Mouse (Mus musculus) heart, embryonic 13.5 days (tissue): ENCODE data around the gene 4930402F06Rik. TPM values are rescaled to one million over a fixed set of nuclear protein-coding genes. Genes with fewer than 3 reads are reported as not detected.

Experiments
- ATAC-seq: fragments of 200-750 bp; cut with Nextera tagmentation; 2 replicates; pipeline ENCODE4 v1.8.0; 2017; ENCODE audit warnings: moderate TSS enrichment; ENCODE audit not compliant: insufficient number of reproducible peaks, low FRiP score, low TSS enrichment; ENCODE audit errors: extremely low read depth
- H3K27ac ChIP-seq: fragments of 300-500 bp; sonication (generic); replicated peaks from 2 replicates; pipeline ENCODE4 v1.5.1; 2015; ENCODE audit warnings: moderate library complexity, mild to moderate bottlenecking, inconsistent platforms
- H3K27me3 ChIP-seq: fragments of 300-500 bp; sonication (generic); replicated peaks from 2 replicates; pipeline ENCODE4 v1.6.1; 2015; ENCODE audit warnings: mild to moderate bottlenecking, inconsistent platforms
- H3K36me3 ChIP-seq: fragments of 300-500 bp; sonication (generic); 2 replicates; pipeline ENCODE4 v1.6.1; 2015; ENCODE audit warnings: mild to moderate bottlenecking, inconsistent platforms
- H3K4me1 ChIP-seq: fragments of 300-500 bp; sonication (generic); 2 replicates; pipeline ENCODE4 v1.6.1; 2015; ENCODE audit warnings: inconsistent platforms
- H3K4me2 ChIP-seq: fragments of 300-500 bp; sonication (generic); 2 replicates; pipeline ENCODE4 v1.6.1; 2015; ENCODE audit warnings: inconsistent platforms, mild to moderate bottlenecking, moderate library complexity
- H3K4me3 ChIP-seq: fragments of 300-500 bp; sonication (generic); 2 replicates; pipeline ENCODE4 v1.5.1; 2015; ENCODE audit warnings: moderate library complexity, mild to moderate bottlenecking, inconsistent platforms
- H3K9ac ChIP-seq: fragments of 300-500 bp; sonication (generic); 2 replicates; pipeline ENCODE4 v1.6.1; 2015; ENCODE audit warnings: inconsistent platforms, mild to moderate bottlenecking, moderate library complexity
- H3K9me3 ChIP-seq: fragments of 300-500 bp; sonication (generic); 2 replicates; pipeline ENCODE4 v1.6.1; 2016; ENCODE audit warnings: inconsistent platforms
- WGBS: fragments of 180-500 bp; shearing (Covaris S2); methylation state at CpG from one replicate; pipeline ENCODE4 v1.1.7; 2015; ENCODE audit warnings: mixed read lengths; 5-methylcytosine and 5-hydroxymethylcytosine counted together
- polyA plus RNA-seq: library from polyadenylated mRNA; unstranded; fragments of >200 nt; fragmentation: Nextera tagmentation; extraction: Ambion mirVana; gene quantifications from 2 replicates; pipeline ENCODE4 v1.2.1, GENCODE M21; 2015

Gene 4930402F06Rik
- polyA plus RNA-seq, 1 experiment from 2014 or later: not detected

DNA sequence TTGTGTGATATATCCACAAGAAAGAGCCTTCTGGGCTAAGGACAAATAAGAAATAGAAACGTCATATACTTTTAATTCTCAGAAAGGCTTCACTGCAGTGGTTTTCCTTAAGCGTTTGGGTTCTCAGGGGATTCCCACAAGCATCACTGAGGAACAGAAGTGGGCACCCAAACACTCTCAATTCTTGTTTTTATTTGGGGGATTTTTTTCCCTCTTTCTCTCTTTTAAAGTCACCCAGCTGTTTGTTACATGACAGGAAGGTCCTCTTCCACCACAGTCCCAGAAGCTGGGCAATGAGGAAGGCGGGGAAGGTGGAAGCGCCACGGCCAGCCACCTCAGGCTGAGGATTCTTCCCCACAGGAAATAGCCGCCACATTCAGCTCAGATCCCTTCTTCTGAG is 19.5 kb upstream of the 4930402F06Rik start:
- peak overlapping the region; percentile 9; the same call in 1 of the 2 replicates for H3K27ac ChIP-seq

DNA sequence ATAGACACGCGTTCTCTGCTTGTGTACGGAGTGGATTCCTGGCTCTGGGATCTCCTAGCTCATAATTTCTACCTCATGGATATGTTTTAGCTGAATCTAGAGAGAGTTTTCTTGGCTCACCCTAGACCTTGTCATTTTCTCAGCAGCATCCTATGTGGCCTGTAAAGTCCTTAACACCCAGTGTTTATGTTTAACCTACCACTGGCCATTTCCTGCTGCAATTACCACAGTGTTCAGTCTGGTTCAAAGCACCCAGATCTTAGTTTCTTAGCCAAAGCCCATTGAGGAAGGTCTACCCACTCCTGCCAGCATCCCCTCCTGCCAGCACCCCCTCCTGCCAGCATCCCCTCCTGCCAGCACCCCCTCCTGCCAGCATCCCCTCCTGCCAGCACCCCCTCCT is 15.8 kb upstream of the 4930402F06Rik start:
- no peak overlapping the region for H3K4me3 ChIP-seq
- 91% methylated on average over 3 of the region's 3 CpGs for WGBS
- no peak for ATAC-seq
- H3K27me3 ChIP-seq: no peaks in the 10 kb centered on the region
- peaks cover 28% of the 10 kb centered on the region for H3K36me3 ChIP-seq
- peaks cover 37% of the 10 kb centered on the region for H3K4me1 ChIP-seq
- H3K27ac ChIP-seq: no peak overlapping the region
- H3K9me3 ChIP-seq: 0 out of 2 replicates have a peak, but pooled peaks cover 3% of the 10 kb centered on the region
- no peak overlapping the region for H3K4me2 ChIP-seq
- H3K9ac ChIP-seq: no peak overlapping the region

More for the DNA sequence above, 19.5 kb upstream of the 4930402F06Rik start:
- H3K27me3 ChIP-seq: no peaks in the 10 kb centered on the region
- H3K4me3 ChIP-seq: no peak overlapping the region
- H3K9ac ChIP-seq: no peak overlapping the region
- H3K36me3 ChIP-seq: peaks cover 35% of the 10 kb centered on the region
- H3K9me3 ChIP-seq: peaks cover 12% of the 10 kb centered on the region
- peaks cover 24% of the 10 kb centered on the region for H3K4me1 ChIP-seq
- ATAC-seq: no peak
- 68% methylated on average over 6 of the region's 6 CpGs for WGBS
- no peak overlapping the region for H3K4me2 ChIP-seq

- Histone ChIP-seq H3K27me3 (no peaks in the 10 kb centered on the region), H3K4me2 (no peak overlapping the region), H3K4me3 (no peak overlapping the region), H3K9me3 (0 out of 2 replicates have a peak, but pooled peaks cover 3% of the 10 kb centered on the region), H3K27ac (no peak overlapping the region), H3K4me1 (peaks cover 33% of the 10 kb centered on the region), H3K36me3 (peaks cover 34% of the 10 kb centered on the region), H3K9ac (no peak overlapping the region)
- 74% methylated on average over 2 of the region's 2 CpGs for WGBS
- no peak for ATAC-seq
These were observed 15.3 kb upstream of the 4930402F06Rik start for GRCm38 (mm10) chr2:35412246-35412645.

GRCm38 (mm10) chr2:35411640-35412190 is 14.7 kb upstream of the 4930402F06Rik start:
- ATAC-seq: no peak
- H3K27ac ChIP-seq: no peak overlapping the region
- H3K27me3 ChIP-seq: no peaks in the 10 kb centered on the region
- H3K4me1 ChIP-seq: peaks cover 29% of the 10 kb centered on the region
- 59% methylated on average over 10 of the region's 10 CpGs for WGBS
- 0 out of 2 replicates have a peak, but pooled peaks cover 3% of the 10 kb centered on the region for H3K9me3 ChIP-seq
- H3K4me3 ChIP-seq: no peak overlapping the region
- H3K4me2 ChIP-seq: no peak overlapping the region
- peaks cover 39% of the 10 kb centered on the region for H3K36me3 ChIP-seq
- no peak overlapping the region for H3K9ac ChIP-seq

GRCm38 (mm10) chr2:35409466-35409865 is 12.5 kb upstream of the 4930402F06Rik start:
- no peak for ATAC-seq
- WGBS: 78% methylated on average over 6 of the region's 6 CpGs
- H3K4me2 ChIP-seq: no peak overlapping the region
- H3K27ac ChIP-seq: peak overlapping the region; percentile 50; the same call in 1 of the 2 replicates
- 0 out of 2 replicates have a peak, but pooled peaks cover 3% of the 10 kb centered on the region for H3K9me3 ChIP-seq
- H3K4me3 ChIP-seq: no peak overlapping the region
- H3K36me3 ChIP-seq: peaks cover 58% of the 10 kb centered on the region
- no peaks in the 10 kb centered on the region for H3K27me3 ChIP-seq
- H3K9ac ChIP-seq: no peak overlapping the region
- peaks cover 28% of the 10 kb centered on the region for H3K4me1 ChIP-seq

DNA sequence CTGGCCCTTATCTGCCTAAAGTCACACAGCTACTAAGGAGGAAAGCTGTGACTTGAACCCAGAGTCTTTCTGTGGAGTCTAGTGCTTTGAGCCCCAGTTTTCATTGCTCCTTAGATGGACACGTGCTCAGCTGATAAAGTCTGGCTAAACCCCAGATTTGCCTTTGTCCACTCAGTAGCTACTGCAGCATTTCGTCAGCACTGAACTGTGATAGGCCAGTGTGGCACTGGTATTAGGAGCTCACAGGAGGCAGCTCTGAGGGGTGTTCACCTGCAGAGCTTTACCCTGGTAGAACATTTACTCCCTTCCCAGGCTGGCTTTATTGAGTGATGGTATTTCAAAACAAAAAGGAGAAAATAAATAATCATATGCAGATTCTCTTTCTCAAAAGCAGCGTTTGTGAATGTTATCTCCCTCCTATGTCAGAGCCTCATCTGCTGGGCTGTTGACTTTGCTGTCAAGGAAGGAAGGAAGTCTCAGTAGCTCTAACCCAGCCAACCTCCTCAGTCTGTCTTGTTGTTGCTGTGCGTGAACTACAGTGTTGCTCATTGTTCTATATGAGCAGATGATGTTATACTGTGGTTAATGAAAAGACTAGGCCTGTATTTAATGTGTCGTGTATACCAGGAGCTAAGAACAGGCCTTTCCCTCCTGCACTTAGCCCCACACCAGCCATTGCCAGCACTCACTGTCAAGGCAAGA is 11.6 kb upstream of the 4930402F06Rik start:
- H3K36me3 ChIP-seq: peaks cover 63% of the 10 kb centered on the region
- WGBS: 48% methylated on average over 5 of the region's 5 CpGs

DNA sequence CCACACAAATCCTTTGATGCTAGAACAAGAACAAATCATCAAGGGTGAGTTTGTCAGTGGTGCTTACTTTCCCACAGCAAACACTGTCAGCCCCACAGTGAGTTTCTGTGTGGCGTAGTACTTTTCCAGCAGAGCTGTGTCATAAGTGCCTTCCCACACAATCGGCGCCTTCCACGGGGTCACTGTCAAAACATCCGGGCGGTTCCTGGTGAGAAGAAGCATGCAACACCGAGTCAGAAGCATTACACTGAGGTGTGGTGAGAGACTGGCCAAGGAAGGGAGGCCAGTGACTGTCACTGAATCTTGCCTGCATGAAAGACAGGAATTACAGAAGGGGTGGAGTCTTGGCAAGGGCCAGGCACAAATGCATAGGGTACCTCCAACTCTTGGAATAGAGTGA is 10.9 kb upstream of the 4930402F06Rik start:
- peak overlapping the region; percentile 50 for H3K27ac ChIP-seq
- H3K9me3 ChIP-seq: 0 out of 2 replicates have a peak, but pooled peaks cover 3% of the 10 kb centered on the region
- no peak overlapping the region for H3K4me3 ChIP-seq
- peaks cover 16% of the 10 kb centered on the region for H3K4me1 ChIP-seq
- H3K9ac ChIP-seq: no peak overlapping the region
- no peaks in the 10 kb centered on the region for H3K27me3 ChIP-seq
- WGBS: 57% methylated on average over 7 of the region's 7 CpGs
- ATAC-seq: no peak
- no peak overlapping the region for H3K4me2 ChIP-seq
- peaks cover 64% of the 10 kb centered on the region for H3K36me3 ChIP-seq

More for the DNA sequence above, 11.6 kb upstream of the 4930402F06Rik start:
- peaks cover 19% of the 10 kb centered on the region for H3K4me1 ChIP-seq
- H3K4me3 ChIP-seq: no peak overlapping the region
- H3K27me3 ChIP-seq: no peaks in the 10 kb centered on the region
- no peak for ATAC-seq
- H3K27ac ChIP-seq: peak overlapping the region; percentile 50
- H3K9ac ChIP-seq: no peak overlapping the region
- H3K4me2 ChIP-seq: no peak overlapping the region
- 0 out of 2 replicates have a peak, but pooled peaks cover 3% of the 10 kb centered on the region for H3K9me3 ChIP-seq

DNA sequence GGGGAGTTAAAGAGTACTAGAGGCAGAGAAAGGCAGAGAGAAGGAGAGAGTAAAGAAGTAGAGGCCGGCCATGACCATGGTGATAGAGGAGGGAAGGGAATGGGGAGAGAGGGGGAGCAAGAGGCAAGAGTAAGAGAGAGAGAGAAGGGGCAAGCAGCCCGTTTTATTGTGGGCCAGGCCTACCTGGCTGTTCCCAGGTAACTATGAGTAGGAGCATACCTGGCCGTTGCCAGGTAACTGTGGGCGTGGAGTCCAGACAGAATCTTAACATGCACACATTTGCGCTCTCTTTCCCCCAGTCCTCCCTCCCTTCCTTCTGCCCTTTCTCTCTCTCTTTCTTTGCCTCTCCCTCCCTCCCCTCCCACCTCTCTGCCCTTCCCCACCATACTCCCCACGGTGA is 10.3 kb upstream of the 4930402F06Rik start:
- Histone ChIP-seq H3K4me3 (no peak overlapping the region), H3K9ac (no peak overlapping the region), H3K4me1 (peaks cover 16% of the 10 kb centered on the region), H3K27me3 (no peaks in the 10 kb centered on the region), H3K36me3 (peaks cover 69% of the 10 kb centered on the region), H3K27ac (no peak overlapping the region), H3K4me2 (no peak overlapping the region), H3K9me3 (0 out of 2 replicates have a peak, but pooled peaks cover 3% of the 10 kb centered on the region)
- no peak for ATAC-seq
- WGBS: 82% methylated on average over 6 of the region's 6 CpGs

- peaks cover 16% of the 10 kb centered on the region for H3K4me1 ChIP-seq
- no peak for ATAC-seq
- peaks cover 75% of the 10 kb centered on the region for H3K36me3 ChIP-seq
- H3K4me3 ChIP-seq: no peak overlapping the region
- no peak overlapping the region for H3K9ac ChIP-seq
- H3K9me3 ChIP-seq: 0 out of 2 replicates have a peak, but pooled peaks cover 3% of the 10 kb centered on the region
- no peaks in the 10 kb centered on the region for H3K27me3 ChIP-seq
- H3K4me2 ChIP-seq: no peak overlapping the region
- no peak overlapping the region for H3K27ac ChIP-seq
- WGBS: 82% methylated on average over 1 of the region's 1 CpGs
These were observed 9.6 kb upstream of the 4930402F06Rik start for GRCm38 (mm10) chr2:35406611-35407010.

DNA sequence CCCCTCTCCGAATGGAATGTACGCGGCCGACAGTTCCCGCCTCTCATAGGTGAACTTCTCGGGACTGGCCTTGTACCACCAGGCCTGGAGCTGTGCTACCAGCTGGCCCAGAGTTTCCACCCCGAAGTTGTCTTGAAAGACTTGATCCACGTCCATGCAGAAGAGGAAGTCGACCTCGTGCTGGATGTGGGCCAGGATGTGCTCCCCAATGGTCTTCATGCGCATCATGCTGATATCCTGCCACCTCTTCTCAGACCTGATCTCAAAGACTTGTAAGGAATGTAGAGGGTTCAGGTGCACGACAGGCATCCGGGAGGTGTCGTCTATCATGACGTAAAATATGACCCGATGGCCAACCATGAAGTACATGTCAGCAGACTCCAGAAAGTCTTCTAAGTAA is 5.4 kb upstream of the 4930402F06Rik start:
- Histone ChIP-seq H3K4me2 (no peak overlapping the region), H3K9me3 (no peaks in the 10 kb centered on the region), H3K27ac (no peak overlapping the region), H3K4me1 (peaks cover 4% of the 10 kb centered on the region; the same call in 1 of the 2 replicates), H3K27me3 (no peaks in the 10 kb centered on the region), H3K9ac (no peak overlapping the region), H3K36me3 (peaks cover 58% of the 10 kb centered on the region), H3K4me3 (no peak overlapping the region)
- ATAC-seq: no peak
- WGBS: 87% methylated on average over 16 of the region's 16 CpGs

GRCm38 (mm10) chr2:35400739-35401138 is 3.8 kb upstream of the 4930402F06Rik start:
- H3K9me3 ChIP-seq: no peaks in the 10 kb centered on the region
- WGBS: 86% methylated on average over 7 of the region's 7 CpGs
- no peak overlapping the region for H3K9ac ChIP-seq
- H3K4me2 ChIP-seq: no peak overlapping the region
- H3K36me3 ChIP-seq: peaks cover 41% of the 10 kb centered on the region
- peaks cover 11% of the 10 kb centered on the region for H3K4me1 ChIP-seq
- no peak for ATAC-seq
- no peak overlapping the region for H3K27ac ChIP-seq
- no peaks in the 10 kb centered on the region for H3K27me3 ChIP-seq
- H3K4me3 ChIP-seq: no peak overlapping the region
